Mouse (Mus musculus): ENCODE data around the gene Kdm2a. TPM values are rescaled to one million over a fixed set of nuclear protein-coding genes. Genes with fewer than 3 reads are reported as not detected.

The Kdm2a gene
- polyA plus RNA-seq, 1 experiment from 2014 or later = 40.9 TPM

DNA sequence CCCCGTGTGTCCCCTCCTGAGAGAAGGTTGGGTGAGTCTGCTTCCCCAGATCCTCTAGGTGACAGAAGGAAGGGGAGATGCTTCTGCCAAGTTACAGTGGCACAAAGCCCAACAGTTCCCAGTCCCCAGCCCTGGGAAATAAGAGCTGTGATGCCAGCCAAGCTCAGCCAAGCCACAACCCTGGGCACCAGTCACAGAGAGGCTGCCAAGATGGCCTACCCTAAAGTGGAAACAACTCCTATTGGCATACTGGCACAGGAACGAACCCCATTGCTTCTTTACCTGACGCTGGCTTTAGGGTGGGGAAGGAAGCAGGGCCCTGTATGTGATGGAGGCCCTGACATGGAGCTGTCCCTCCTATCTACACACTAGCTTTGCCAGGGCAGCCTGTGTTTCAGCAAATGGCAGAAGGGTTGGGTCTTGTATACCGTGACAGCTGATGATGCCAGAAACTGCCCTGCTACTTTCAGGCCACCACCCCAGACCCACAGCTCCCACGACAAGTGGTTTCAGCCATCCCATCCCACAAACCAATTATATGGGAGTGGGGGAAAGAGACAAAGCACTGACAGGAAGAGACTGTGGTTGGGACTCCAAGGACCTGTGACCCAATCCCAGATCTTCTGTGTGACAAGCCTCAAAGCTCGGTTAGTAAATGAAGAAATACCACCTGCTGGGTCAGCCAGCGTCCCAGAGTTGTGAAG, 95.0 kb downstream of the Kdm2a start:
- Histone ChIP-seq H3K9ac (peak overlapping the region; percentile 8; the same call in 1 of the 2 replicates), H3K36me3 (no peaks in the 10 kb centered on the region), H3K4me3 (0 out of 2 replicates have a peak overlapping the region, but pooled peaks have one; percentile 2), H3K4me2 (peak overlapping the region; percentile 40), H3K27ac (peak overlapping the region; percentile 66), H3K4me1 (peaks cover 55% of the 10 kb centered on the region), H3K9me3 (no peaks in the 10 kb centered on the region), H3K27me3 (no peaks in the 10 kb centered on the region)
- WGBS = 63% methylated on average over 7 of the region's 7 CpGs
- no peak for ATAC-seq (ENCODE audit: borderline replicate concordance, extremely low read depth, low FRiP score, low TSS enrichment)

DNA sequence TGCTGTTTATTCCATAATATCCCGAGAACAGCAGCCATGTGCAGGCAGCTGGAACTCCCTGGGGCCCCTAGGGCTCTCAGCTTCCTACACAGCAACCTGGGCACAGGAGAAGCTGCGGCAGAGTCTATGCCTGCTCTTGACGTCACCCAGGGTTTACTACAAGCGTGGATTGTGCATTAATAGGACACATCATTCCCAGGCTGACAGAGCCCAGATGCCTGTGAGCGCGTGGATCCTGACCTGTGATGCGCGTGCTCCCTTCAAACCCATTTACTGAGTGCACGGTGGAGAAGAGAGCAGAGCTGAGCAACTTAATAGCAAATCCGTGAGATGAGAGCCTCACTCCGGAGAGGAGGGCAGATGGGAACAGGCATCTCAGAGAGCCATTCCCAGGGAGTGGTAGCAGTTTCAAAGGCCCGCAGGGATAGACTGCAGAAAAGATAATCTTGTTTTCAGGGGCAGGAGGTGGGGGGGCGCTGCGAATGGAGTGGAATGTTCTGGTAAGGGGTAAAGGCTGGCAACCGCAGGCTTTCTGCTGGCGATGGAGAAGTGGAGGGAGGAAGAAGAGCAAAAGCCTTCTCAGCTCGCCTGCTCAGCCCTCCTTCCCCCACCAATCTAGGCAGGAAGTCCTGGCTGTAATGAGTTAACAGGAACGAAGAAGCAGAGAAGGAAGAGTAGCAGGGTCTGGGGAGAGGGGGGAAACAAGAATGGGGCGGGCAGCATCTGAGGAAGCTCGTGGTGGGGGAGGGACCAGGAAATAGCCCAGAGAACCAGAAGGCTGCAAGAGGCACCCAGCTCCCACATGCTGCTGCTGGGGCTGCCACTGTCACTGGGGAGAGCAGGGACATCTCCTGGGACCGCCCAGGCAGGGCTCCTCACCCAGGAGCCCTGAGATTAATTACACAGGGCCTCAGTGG, 96.1 kb downstream of the Kdm2a start:
- peak; percentile 20; the same call in 1 of the 2 replicates for ATAC-seq (ENCODE audit: borderline replicate concordance, extremely low read depth, low FRiP score, low TSS enrichment)
- Histone ChIP-seq H3K36me3 (no peaks in the 10 kb centered on the region), H3K27me3 (no peaks in the 10 kb centered on the region), H3K4me3 (0 out of 2 replicates have a peak overlapping the region, but pooled peaks have one; percentile 2), H3K27ac (peak overlapping the region; percentile 66), H3K9ac (peak overlapping the region; percentile 13; the same call in 1 of the 2 replicates), H3K4me1 (peaks cover 55% of the 10 kb centered on the region), H3K4me2 (peak overlapping the region; percentile 40), H3K9me3 (no peaks in the 10 kb centered on the region)
- WGBS = 25% methylated on average over 21 of the region's 21 CpGs

DNA sequence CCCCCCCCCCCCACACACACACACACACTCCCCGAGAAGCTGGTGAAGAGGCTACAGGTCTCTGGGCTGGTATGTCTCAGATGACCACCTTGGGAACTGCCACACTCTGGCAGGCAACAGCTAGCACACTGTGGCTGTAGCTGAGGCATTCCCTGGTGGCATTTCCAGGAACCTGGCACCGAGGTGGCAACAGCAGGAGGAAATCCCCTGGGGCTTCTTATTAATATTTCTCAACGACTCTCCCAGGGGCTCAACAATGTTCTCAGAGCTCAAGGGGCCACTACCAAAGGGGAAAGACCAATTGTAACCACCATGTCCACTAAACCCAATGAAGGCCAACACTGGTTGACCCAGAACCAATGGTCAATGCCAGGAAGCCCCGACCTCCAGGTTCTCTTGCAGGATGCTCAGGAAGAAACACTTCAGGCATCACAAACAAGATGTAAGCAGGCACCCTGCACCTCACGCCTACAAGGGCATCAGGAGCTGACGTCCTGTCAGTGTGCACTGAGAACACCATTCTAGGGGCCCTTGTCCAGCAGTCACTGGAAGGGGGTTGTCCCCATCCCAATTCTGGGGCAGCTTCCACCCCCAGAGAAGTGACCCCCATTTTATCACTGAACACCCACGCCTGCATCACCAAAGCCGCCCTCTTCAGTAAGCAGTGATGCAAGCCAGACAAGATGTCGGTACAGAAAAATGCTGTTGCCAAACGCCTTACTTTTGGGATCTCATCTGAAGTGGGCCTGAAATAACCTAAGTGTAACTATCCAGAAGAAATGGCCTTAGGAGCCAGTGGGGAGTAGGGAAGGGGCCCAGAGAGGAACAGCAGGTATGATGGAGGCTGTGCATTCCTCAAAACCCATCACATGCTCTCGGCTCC, 97.0 kb downstream of the Kdm2a start:
- no peaks in the 10 kb centered on the region for H3K36me3 ChIP-seq
- ATAC-seq (ENCODE audit: borderline replicate concordance, extremely low read depth, low FRiP score, low TSS enrichment) = no peak
- peaks cover 57% of the 10 kb centered on the region for H3K4me1 ChIP-seq
- H3K9me3 ChIP-seq = no peaks in the 10 kb centered on the region
- 0 out of 2 replicates have a peak overlapping the region, but pooled peaks have one; percentile 40 for H3K4me2 ChIP-seq
- H3K27ac ChIP-seq = 0 out of 2 replicates have a peak overlapping the region, but pooled peaks have one; percentile 66
- 65% methylated on average over 11 of the region's 11 CpGs for WGBS
- no peak overlapping the region for H3K4me3 ChIP-seq
- peak overlapping the region; percentile 13; the same call in 1 of the 2 replicates for H3K9ac ChIP-seq
- H3K27me3 ChIP-seq = no peaks in the 10 kb centered on the region

DNA sequence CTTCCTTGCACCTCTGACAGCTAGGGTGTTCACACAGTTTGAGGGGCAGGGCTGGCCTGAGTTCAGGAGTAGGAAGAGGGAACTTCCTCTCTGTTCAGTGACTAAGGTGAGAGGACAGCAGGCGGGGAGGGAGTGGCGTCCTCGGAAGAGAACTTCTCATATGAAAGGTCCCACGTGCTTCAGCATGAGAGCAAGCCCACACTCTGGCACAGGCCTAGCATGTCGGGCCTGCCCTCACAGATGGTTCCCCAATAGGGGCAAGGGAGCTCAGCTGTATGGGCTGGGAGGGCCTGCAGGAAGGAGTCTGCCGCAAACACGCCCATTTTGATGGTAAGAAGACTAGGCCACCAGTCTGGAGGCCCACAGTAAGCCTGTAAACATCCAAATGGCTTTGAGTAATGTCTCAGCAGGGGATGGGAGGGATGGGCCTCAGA, 97.8 kb downstream of the Kdm2a start:
- Histone ChIP-seq H3K4me1 (peaks cover 57% of the 10 kb centered on the region), H3K36me3 (no peaks in the 10 kb centered on the region), H3K27ac (peak overlapping the region; percentile 41), H3K4me2 (no peak overlapping the region), H3K9ac (no peak overlapping the region), H3K4me3 (no peak overlapping the region), H3K9me3 (no peaks in the 10 kb centered on the region), H3K27me3 (no peaks in the 10 kb centered on the region)
- WGBS = 54% methylated on average over 7 of the region's 7 CpGs
- no peak for ATAC-seq (ENCODE audit: borderline replicate concordance, extremely low read depth, low FRiP score, low TSS enrichment)

DNA sequence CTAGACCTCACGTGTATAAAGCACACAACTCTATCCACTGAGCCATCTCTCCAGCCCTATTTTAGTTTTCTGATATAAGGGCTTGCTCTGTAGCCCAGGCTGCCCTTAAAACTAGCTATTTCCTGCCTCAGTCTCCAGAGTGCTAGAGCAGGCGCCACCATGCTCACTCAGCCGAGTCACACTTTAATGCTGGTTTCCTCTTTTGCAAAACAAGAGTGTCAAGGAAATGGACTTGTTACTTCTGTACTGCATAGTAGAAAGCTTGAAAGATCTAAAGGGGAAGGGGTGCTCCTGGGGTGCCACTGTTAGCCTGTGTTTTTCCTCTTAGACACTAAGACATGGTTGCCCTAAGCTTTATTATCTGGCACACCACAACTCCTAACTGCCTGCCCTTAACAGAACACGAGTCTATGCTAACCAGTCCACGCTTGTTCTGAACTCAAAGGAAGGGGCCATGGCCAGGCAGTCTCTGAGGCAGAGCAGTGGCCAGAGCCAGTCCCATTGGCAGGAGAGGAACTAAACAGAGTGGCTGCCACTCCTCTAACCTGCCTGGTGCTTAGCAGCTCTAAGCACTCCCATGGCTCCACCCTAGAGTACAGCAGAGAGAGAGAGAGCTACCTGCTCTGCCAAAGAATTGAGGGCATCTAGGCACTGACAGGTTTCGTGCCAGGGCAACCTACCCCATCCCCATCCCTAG, 98.4 kb downstream of the Kdm2a start:
- Histone ChIP-seq H3K4me2 (no peak overlapping the region), H3K9ac (no peak overlapping the region), H3K9me3 (no peaks in the 10 kb centered on the region), H3K27me3 (no peaks in the 10 kb centered on the region), H3K4me3 (no peak overlapping the region), H3K27ac (peak overlapping the region; percentile 41), H3K4me1 (peaks cover 54% of the 10 kb centered on the region), H3K36me3 (no peaks in the 10 kb centered on the region)
- 72% methylated on average over 6 of the region's 6 CpGs for WGBS
- no peak for ATAC-seq (ENCODE audit: borderline replicate concordance, extremely low read depth, low FRiP score, low TSS enrichment)

DNA sequence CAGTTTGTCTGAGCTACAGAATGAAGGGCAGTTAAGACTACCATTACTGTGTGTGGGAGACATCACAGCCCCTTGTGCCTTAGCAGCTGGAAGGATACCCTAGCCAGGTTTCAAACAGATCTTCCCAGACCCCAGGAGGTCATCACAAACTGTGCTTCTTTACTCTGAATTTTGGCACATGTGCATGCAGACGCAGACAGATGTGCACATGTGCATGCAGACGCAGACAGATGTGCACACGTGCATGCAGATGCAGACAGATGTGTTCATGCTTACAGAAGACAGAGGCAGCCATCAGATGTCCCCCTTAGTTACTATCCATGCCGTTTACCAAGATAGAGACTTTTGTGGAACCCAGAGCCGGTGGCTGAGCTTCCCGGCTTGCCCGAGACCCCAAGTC, 99.0 kb downstream of the Kdm2a start:
- H3K4me1 ChIP-seq = peaks cover 48% of the 10 kb centered on the region
- no peaks in the 10 kb centered on the region for H3K27me3 ChIP-seq
- WGBS = 80% methylated on average over 7 of the region's 7 CpGs
- no peak overlapping the region for H3K9ac ChIP-seq
- no peak for ATAC-seq (ENCODE audit: borderline replicate concordance, extremely low read depth, low FRiP score, low TSS enrichment)
- no peaks in the 10 kb centered on the region for H3K9me3 ChIP-seq
- H3K4me3 ChIP-seq = no peak overlapping the region
- no peaks in the 10 kb centered on the region for H3K36me3 ChIP-seq
- H3K27ac ChIP-seq = no peak overlapping the region
- no peak overlapping the region for H3K4me2 ChIP-seq

DNA sequence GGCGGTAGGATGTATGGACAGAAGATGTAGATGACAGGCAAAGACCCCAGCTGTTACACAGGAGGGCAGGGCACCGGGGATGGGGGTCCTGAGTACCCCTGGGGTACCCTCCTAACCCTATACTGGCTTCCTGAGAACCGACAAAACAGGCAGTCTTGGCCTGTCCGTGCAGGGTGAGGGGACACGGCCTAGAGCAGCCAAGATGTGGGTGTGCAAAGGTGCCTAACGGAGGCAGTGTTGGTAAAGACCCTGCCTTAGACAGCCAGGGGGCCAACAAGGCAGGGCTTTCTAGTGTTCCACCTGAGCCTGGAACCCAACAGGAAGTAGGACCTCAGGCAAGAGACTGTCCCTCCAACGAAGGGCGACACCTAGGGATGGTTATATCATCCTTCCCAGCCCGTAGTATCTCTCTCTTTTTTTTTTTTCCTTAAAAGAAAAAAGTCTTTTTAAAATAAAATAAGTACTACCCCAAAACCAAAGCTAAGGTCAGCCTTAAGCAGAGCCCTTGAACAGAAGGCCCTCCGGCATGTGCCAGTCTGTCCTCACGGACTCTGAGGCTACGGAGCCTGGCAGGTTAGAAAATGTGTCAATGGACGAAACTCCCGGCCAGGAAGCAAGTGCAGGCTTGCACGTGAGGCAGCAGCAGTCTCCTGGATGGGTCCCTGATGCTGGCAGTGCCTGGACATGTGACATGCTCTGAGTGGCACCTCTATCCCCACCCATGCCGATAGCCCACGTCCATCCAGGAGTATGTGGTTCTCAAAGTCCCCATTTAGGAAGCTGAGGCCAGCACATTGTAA, 99.6 kb downstream of the Kdm2a start:
- peaks cover 42% of the 10 kb centered on the region for H3K4me1 ChIP-seq
- H3K9me3 ChIP-seq = no peaks in the 10 kb centered on the region
- WGBS = 81% methylated on average over 17 of the region's 17 CpGs
- H3K4me2 ChIP-seq = no peak overlapping the region
- no peak overlapping the region for H3K27ac ChIP-seq
- no peaks in the 10 kb centered on the region for H3K27me3 ChIP-seq
- no peaks in the 10 kb centered on the region for H3K36me3 ChIP-seq
- no peak overlapping the region for H3K4me3 ChIP-seq
- ATAC-seq (ENCODE audit: borderline replicate concordance, extremely low read depth, low FRiP score, low TSS enrichment) = no peak
- no peak overlapping the region for H3K9ac ChIP-seq

DNA sequence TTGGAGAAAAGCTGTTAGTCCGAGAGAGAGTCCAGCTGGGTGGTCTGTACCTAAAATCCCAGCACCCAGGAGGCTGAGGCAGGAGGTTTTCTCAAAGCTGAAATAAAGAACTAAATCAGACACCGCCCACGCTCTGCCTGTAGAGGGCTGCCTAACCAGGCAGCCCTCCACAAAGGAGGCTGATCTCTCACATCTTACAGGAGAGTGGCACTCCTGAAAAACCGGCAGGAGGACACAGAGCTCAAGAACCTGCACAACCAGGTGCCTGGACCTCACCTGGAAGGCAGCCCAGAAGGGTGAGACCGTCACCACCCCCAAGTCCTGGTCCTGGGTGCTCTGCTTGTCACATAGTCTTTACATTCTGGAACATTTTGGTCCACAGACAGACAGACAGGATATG, 100.2 kb downstream of the Kdm2a start:
- H3K9ac ChIP-seq = no peak overlapping the region
- peaks cover 35% of the 10 kb centered on the region for H3K4me1 ChIP-seq
- ATAC-seq (ENCODE audit: borderline replicate concordance, extremely low read depth, low FRiP score, low TSS enrichment) = no peak
- no peak overlapping the region for H3K4me2 ChIP-seq
- H3K27ac ChIP-seq = no peak overlapping the region
- H3K36me3 ChIP-seq = peaks cover 2% of the 10 kb centered on the region; the same call in 1 of the 2 replicates
- no peaks in the 10 kb centered on the region for H3K27me3 ChIP-seq
- H3K9me3 ChIP-seq = no peaks in the 10 kb centered on the region
- H3K4me3 ChIP-seq = no peak overlapping the region
- 78% methylated on average over 5 of the region's 5 CpGs for WGBS

DNA sequence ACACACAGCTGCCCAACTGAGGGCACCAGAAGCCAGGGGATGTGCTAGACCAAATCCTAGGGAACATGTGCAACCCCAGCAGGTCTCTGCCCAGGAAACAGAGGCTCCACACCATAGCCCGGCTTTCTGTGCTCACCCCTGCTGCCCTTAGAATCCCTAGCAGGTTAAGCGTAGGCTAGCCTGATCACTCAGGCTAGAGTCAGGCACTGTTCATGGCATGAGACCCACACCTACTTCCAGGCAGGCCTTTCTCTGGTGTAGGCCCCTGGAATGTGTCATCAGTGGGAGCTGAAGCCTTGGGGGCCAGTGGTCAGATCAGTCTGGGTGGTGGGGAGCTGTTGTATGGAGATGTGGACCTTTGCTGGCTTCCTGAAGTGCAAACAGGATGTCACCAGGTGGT, 101.5 kb downstream of the Kdm2a start:
- no peak overlapping the region for H3K27ac ChIP-seq

DNA sequence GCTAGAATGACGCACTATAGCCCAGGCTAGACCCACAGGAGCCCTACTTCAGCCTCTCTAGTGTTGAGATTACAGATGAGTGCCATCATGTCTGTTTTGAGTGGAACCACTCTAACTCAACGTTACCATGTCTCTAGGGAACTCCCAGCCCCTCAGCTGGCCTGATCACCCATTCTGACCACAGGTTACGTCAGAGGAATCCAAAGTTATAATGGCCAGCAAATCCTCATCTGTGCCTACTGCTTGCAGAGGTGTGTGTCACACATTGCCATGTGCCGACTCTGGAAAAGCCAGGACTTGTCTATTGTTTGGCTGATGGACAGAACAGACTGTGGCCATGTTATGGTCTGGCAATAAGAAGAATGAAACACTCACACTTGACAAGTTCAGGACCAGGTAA, 102.7 kb downstream of the Kdm2a start:
- H3K27me3 ChIP-seq = no peaks in the 10 kb centered on the region
- no peak overlapping the region for H3K4me2 ChIP-seq
- H3K4me1 ChIP-seq = peaks cover 11% of the 10 kb centered on the region
- WGBS = 85% methylated on average over 4 of the region's 4 CpGs
- H3K4me3 ChIP-seq = no peak overlapping the region
- no peaks in the 10 kb centered on the region for H3K9me3 ChIP-seq
- no peak overlapping the region for H3K27ac ChIP-seq
- H3K9ac ChIP-seq = no peak overlapping the region
- peaks cover 26% of the 10 kb centered on the region for H3K36me3 ChIP-seq
- no peak for ATAC-seq (ENCODE audit: borderline replicate concordance, extremely low read depth, low FRiP score, low TSS enrichment)

More for the DNA sequence above, 101.5 kb downstream of the Kdm2a start:
- WGBS = 79% methylated on average over 2 of the region's 2 CpGs
- H3K9me3 ChIP-seq = no peaks in the 10 kb centered on the region
- H3K36me3 ChIP-seq = peaks cover 14% of the 10 kb centered on the region
- H3K4me1 ChIP-seq = peaks cover 23% of the 10 kb centered on the region
- H3K4me3 ChIP-seq = no peak overlapping the region
- H3K4me2 ChIP-seq = no peak overlapping the region
- no peak overlapping the region for H3K9ac ChIP-seq
- ATAC-seq (ENCODE audit: borderline replicate concordance, extremely low read depth, low FRiP score, low TSS enrichment) = no peak
- no peaks in the 10 kb centered on the region for H3K27me3 ChIP-seq

Measured in lung, embryonic 15.5 days (tissue).